Mouse (Mus musculus): Measurements from ENCODE around the gene Gm49373. TPM values are rescaled to one million over a fixed set of nuclear protein-coding genes. Genes with fewer than 3 reads are reported as not detected.

Gene Gm49373
- polyA plus RNA-seq, 1 experiment from 2014 or later: 1.0 TPM

- peaks cover 6% of the 10 kb centered on the region for H3K4me1 ChIP-seq (replicated peaks; ENCODE audit: control insufficient read depth, insufficient read depth, low read length)
- H3K9ac ChIP-seq (ENCODE audit: low read depth, low read length): no peak overlapping the region
Measured at GRCm38 (mm10) chr9:21034481-21035085, 38.3 kb downstream of the Gm49373 start.

DNA sequence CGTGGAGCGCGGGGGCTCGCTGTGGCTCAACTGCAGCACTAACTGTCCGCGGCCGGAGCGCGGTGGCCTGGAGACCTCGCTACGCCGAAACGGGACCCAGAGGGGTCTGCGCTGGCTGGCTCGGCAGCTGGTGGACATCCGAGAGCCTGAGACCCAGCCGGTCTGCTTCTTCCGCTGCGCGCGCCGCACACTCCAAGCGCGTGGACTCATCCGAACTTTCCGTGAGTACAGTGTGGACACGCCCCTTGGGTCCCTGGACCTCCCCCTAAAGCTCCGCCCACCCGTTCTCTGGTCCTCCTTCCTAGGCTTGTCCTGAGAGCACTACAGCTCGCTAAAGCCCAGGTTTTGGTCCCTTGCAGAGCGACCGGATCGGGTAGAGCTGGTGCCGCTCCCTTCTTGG lies 39.8 kb downstream of the Gm49373 start:
- H3K36me3 ChIP-seq (ENCODE audit: control insufficient read depth, insufficient read depth, low read length): no peaks in the 10 kb centered on the region
- peak; percentile 82 for DNase-seq (ENCODE audit: low spot score)
- under 1% methylated on average over 31 of the region's 34 CpGs for WGBS
- H3K4me3 ChIP-seq (ENCODE audit: low read depth, low read length): peak overlapping the region; percentile 33
- peak overlapping the region; percentile 58 for H3K4me2 ChIP-seq (replicated peaks; ENCODE audit: low read depth, low read length)
- peaks cover 90% of the 10 kb centered on the region for H3K27me3 ChIP-seq (ENCODE audit: control insufficient read depth, insufficient read depth, low read length)
- H3K27ac ChIP-seq (ENCODE audit: low read depth, low read length): no peak overlapping the region
- peak; percentile 33; the same call in 1 of the 2 replicates for ATAC-seq (ENCODE audit: low FRiP score)
- no peaks in the 10 kb centered on the region for H3K9me3 ChIP-seq (ENCODE audit: control insufficient read depth, low read length)
- peaks cover 6% of the 10 kb centered on the region for H3K4me1 ChIP-seq (replicated peaks; ENCODE audit: control insufficient read depth, insufficient read depth, low read length)
- H3K9ac ChIP-seq (ENCODE audit: low read depth, low read length): no peak overlapping the region; the same call in 1 of the 2 replicates

More at GRCm38 (mm10) chr9:21034481-21035085, 38.3 kb downstream of the Gm49373 start:
- H3K27ac ChIP-seq (ENCODE audit: low read depth, low read length): no peak overlapping the region
- H3K4me3 ChIP-seq (ENCODE audit: low read depth, low read length): no peak overlapping the region
- ATAC-seq (ENCODE audit: low FRiP score) (no peak), DNase-seq (ENCODE audit: low spot score) (peak; percentile 40)
- H3K36me3 ChIP-seq (ENCODE audit: control insufficient read depth, insufficient read depth, low read length): no peaks in the 10 kb centered on the region
- no peak overlapping the region for H3K4me2 ChIP-seq (replicated peaks; ENCODE audit: low read depth, low read length)
- no peaks in the 10 kb centered on the region for H3K9me3 ChIP-seq (ENCODE audit: control insufficient read depth, low read length)
- WGBS: 3% methylated on average over 17 of the region's 17 CpGs
- H3K27me3 ChIP-seq (ENCODE audit: control insufficient read depth, insufficient read depth, low read length): peaks cover 94% of the 10 kb centered on the region

GRCm38 (mm10) chr9:21032491-21032890 lies 40.4 kb downstream of the Gm49373 start:
- Histone ChIP-seq H3K9me3 (ENCODE audit: control insufficient read depth, low read length) (no peaks in the 10 kb centered on the region), H3K4me1 (replicated peaks; ENCODE audit: control insufficient read depth, insufficient read depth, low read length) (peaks cover 6% of the 10 kb centered on the region), H3K36me3 (ENCODE audit: control insufficient read depth, insufficient read depth, low read length) (no peaks in the 10 kb centered on the region), H3K4me2 (replicated peaks; ENCODE audit: low read depth, low read length) (no peak overlapping the region; the same call in none of the 2 replicates), H3K27me3 (ENCODE audit: control insufficient read depth, insufficient read depth, low read length) (peaks cover 84% of the 10 kb centered on the region), H3K27ac (ENCODE audit: low read depth, low read length) (no peak overlapping the region), H3K4me3 (ENCODE audit: low read depth, low read length) (peak overlapping the region; percentile 40), H3K9ac (ENCODE audit: low read depth, low read length) (no peak overlapping the region)
- WGBS: 2% methylated on average over 7 of the region's 7 CpGs
- ATAC-seq (ENCODE audit: low FRiP score) (no peak), DNase-seq (ENCODE audit: low spot score) (no peak)

GRCm38 (mm10) chr9:21031896-21032351 lies 41.0 kb downstream of the Gm49373 start, which contains the start of gene Icam5:
TSS of gene Icam5 (plus strand) at chr9:21032073.
- under 1% methylated on average over 31 of the region's 35 CpGs for WGBS
- H3K9me3 ChIP-seq (ENCODE audit: control insufficient read depth, low read length): no peaks in the 10 kb centered on the region

GRCm38 (mm10) chr9:21031251-21031895 lies 41.5 kb downstream of the Gm49373 start:
- H3K4me1 ChIP-seq (replicated peaks; ENCODE audit: control insufficient read depth, insufficient read depth, low read length): peaks cover 4% of the 10 kb centered on the region; the same call in 1 of the 2 replicates
- no peak overlapping the region for H3K27ac ChIP-seq (ENCODE audit: low read depth, low read length)

More at GRCm38 (mm10) chr9:21031896-21032351, 41.0 kb downstream of the Gm49373 start, which contains the start of gene Icam5:
- peak; percentile 5; the same call in 1 of the 2 replicates for ATAC-seq (ENCODE audit: low FRiP score)
- Histone ChIP-seq H3K4me2 (replicated peaks; ENCODE audit: low read depth, low read length) (peak within 1 kb of the TSS; percentile 68), H3K9ac (ENCODE audit: low read depth, low read length) (no peak within 1 kb of the TSS), H3K4me1 (replicated peaks; ENCODE audit: control insufficient read depth, insufficient read depth, low read length) (peaks cover 6% of the 10 kb centered on the region), H3K4me3 (ENCODE audit: low read depth, low read length) (peak within 1 kb of the TSS; percentile 40), H3K27ac (ENCODE audit: low read depth, low read length) (no peak within 1 kb of the TSS), H3K27me3 (ENCODE audit: control insufficient read depth, insufficient read depth, low read length) (peaks cover 78% of the 10 kb centered on the region), H3K36me3 (ENCODE audit: control insufficient read depth, insufficient read depth, low read length) (no peaks in the 10 kb centered on the region)
- DNase-seq (ENCODE audit: low spot score): no peak

GRCm38 (mm10) chr9:21030781-21031250 lies 42.1 kb downstream of the Gm49373 start:
- H3K4me2 ChIP-seq (replicated peaks; ENCODE audit: low read depth, low read length): peak overlapping the region; percentile 68
- no peak overlapping the region for H3K9ac ChIP-seq (ENCODE audit: low read depth, low read length)
- H3K27ac ChIP-seq (ENCODE audit: low read depth, low read length): no peak overlapping the region
- 0% methylated on average over 13 of the region's 13 CpGs for WGBS
- ATAC-seq (ENCODE audit: low FRiP score) (peak; percentile 58; the same call in 1 of the 2 replicates), DNase-seq (ENCODE audit: low spot score) (peak; percentile 83)
- peaks cover 72% of the 10 kb centered on the region for H3K27me3 ChIP-seq (ENCODE audit: control insufficient read depth, insufficient read depth, low read length)
- H3K4me3 ChIP-seq (ENCODE audit: low read depth, low read length): peak overlapping the region; percentile 40
- H3K36me3 ChIP-seq (ENCODE audit: control insufficient read depth, insufficient read depth, low read length): no peaks in the 10 kb centered on the region
- peaks cover 4% of the 10 kb centered on the region; the same call in 1 of the 2 replicates for H3K4me1 ChIP-seq (replicated peaks; ENCODE audit: control insufficient read depth, insufficient read depth, low read length)
- H3K9me3 ChIP-seq (ENCODE audit: control insufficient read depth, low read length): no peaks in the 10 kb centered on the region

More at GRCm38 (mm10) chr9:21031251-21031895, 41.5 kb downstream of the Gm49373 start:
- DNase-seq (ENCODE audit: low spot score) (peak; percentile 68), ATAC-seq (ENCODE audit: low FRiP score) (peak; percentile 43; the same call in 1 of the 2 replicates)
- Histone ChIP-seq H3K4me3 (ENCODE audit: low read depth, low read length) (peak overlapping the region; percentile 40), H3K9ac (ENCODE audit: low read depth, low read length) (no peak overlapping the region), H3K9me3 (ENCODE audit: control insufficient read depth, low read length) (no peaks in the 10 kb centered on the region), H3K36me3 (ENCODE audit: control insufficient read depth, insufficient read depth, low read length) (no peaks in the 10 kb centered on the region), H3K27me3 (ENCODE audit: control insufficient read depth, insufficient read depth, low read length) (peaks cover 76% of the 10 kb centered on the region), H3K4me2 (replicated peaks; ENCODE audit: low read depth, low read length) (peak overlapping the region; percentile 68)
- WGBS: under 1% methylated on average over 36 of the region's 36 CpGs

GRCm38 (mm10) chr9:21030055-21030600 lies 42.8 kb downstream of the Gm49373 start:
- Histone ChIP-seq H3K36me3 (ENCODE audit: control insufficient read depth, insufficient read depth, low read length) (no peaks in the 10 kb centered on the region), H3K27me3 (ENCODE audit: control insufficient read depth, insufficient read depth, low read length) (peaks cover 65% of the 10 kb centered on the region), H3K27ac (ENCODE audit: low read depth, low read length) (no peak overlapping the region), H3K9ac (ENCODE audit: low read depth, low read length) (no peak overlapping the region), H3K4me2 (replicated peaks; ENCODE audit: low read depth, low read length) (peak overlapping the region; percentile 4; the same call in 1 of the 2 replicates), H3K9me3 (ENCODE audit: control insufficient read depth, low read length) (no peaks in the 10 kb centered on the region), H3K4me3 (ENCODE audit: low read depth, low read length) (peak overlapping the region; percentile 23; the same call in 1 of the 2 replicates), H3K4me1 (replicated peaks; ENCODE audit: control insufficient read depth, insufficient read depth, low read length) (peaks cover 4% of the 10 kb centered on the region; the same call in 1 of the 2 replicates)
- ATAC-seq (ENCODE audit: low FRiP score): no peak
- 23% methylated on average over 22 of the region's 22 CpGs for WGBS
- peak; percentile 5 for DNase-seq (ENCODE audit: low spot score)

DNA sequence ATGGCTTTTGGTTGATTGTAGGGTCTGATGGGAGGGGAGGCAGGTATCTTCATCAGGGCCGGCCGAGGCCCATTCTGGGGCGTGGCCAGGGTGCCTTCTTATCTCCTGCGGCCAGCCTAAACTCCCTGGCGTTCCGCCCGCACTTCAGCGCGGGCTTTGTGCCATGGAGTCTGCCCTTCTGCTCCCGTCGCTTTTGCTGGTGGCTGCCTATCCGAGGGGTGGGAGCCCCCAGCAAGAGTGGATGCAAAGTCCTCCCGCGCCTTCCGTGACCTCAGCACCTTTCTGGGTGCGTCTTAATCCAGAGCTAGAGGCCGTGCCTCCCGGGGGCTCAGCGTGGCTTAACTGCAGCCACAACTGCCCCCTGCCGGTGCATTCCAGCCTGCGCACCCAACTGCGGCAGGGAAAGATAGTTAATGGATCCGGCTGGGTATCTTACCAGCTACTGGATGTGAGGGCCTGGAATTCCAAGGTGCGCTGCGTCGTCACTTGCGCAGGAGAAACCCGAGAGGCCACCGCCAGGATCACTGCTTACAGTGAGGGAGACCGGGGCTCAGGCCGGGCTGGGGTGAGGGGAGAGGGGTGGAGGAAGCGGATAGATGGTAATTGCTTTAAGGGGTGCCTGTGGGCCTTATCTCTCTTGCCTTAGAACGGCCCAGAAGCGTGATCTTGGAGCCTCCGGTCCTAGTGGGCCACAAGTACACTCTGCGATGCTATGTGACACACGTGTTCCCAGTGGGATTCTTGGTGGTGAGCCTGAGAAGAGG lies 43.4 kb downstream of the Gm49373 start, which contains the start of gene Icam4:
TSS of gene Icam4 (plus strand) at position 83 of the 764 bp plus-strand sequence.
- 3% methylated on average over 37 of the region's 37 CpGs for WGBS
- no peak within 1 kb of the TSS for H3K27ac ChIP-seq (ENCODE audit: low read depth, low read length)
- DNase-seq (ENCODE audit: low spot score) (peak; percentile 87), ATAC-seq (ENCODE audit: low FRiP score) (no peak)
- peak within 1 kb of the TSS; percentile 42 for H3K4me2 ChIP-seq (replicated peaks; ENCODE audit: low read depth, low read length)
- H3K4me1 ChIP-seq (replicated peaks; ENCODE audit: control insufficient read depth, insufficient read depth, low read length): peaks cover 4% of the 10 kb centered on the region; the same call in 1 of the 2 replicates
- H3K36me3 ChIP-seq (ENCODE audit: control insufficient read depth, insufficient read depth, low read length): no peaks in the 10 kb centered on the region
- no peaks in the 10 kb centered on the region for H3K9me3 ChIP-seq (ENCODE audit: control insufficient read depth, low read length)
- H3K27me3 ChIP-seq (ENCODE audit: control insufficient read depth, insufficient read depth, low read length): peaks cover 59% of the 10 kb centered on the region
- peak within 1 kb of the TSS; percentile 32; the same call in 1 of the 2 replicates for H3K9ac ChIP-seq (ENCODE audit: low read depth, low read length)
- peak within 1 kb of the TSS; percentile 23 for H3K4me3 ChIP-seq (ENCODE audit: low read depth, low read length)

Data from hindbrain, embryonic 11.5 days (tissue).